Mouse (Mus musculus) midbrain, embryonic 13.5 days (tissue): ENCODE data around the gene Camk1d. TPM values are rescaled to one million over a fixed set of nuclear protein-coding genes. Genes with fewer than 3 reads are reported as not detected.
"Not testable (repeated sequence)": the region's sequence is repeated elsewhere in the genome, so short reads cannot be mapped to it uniquely, and the experiment has no call there.

Source experiments
- ATAC-seq: fragments of 200-750 bp; cut with Nextera tagmentation; 2 replicates; pipeline ENCODE4 v1.8.0; 2017; ENCODE audit warnings: mild to moderate bottlenecking, moderate TSS enrichment, moderate library complexity
- H3K27ac ChIP-seq: fragments of 300-500 bp; sonication (generic); 2 replicates; pipeline ENCODE4 v1.5.1; 2015; ENCODE audit warnings: inconsistent platforms, mild to moderate bottlenecking, moderate library complexity
- H3K27me3 ChIP-seq: fragments of 300-500 bp; sonication (generic); 2 replicates; pipeline ENCODE4 v1.6.1; 2015; ENCODE audit warnings: mild to moderate bottlenecking, inconsistent platforms
- H3K36me3 ChIP-seq: fragments of 300-500 bp; sonication (generic); 2 replicates; pipeline ENCODE4 v1.6.1; 2015; ENCODE audit warnings: mild to moderate bottlenecking, inconsistent platforms
- H3K4me1 ChIP-seq: fragments of 300-500 bp; sonication (generic); replicated peaks from 2 replicates; pipeline ENCODE4 v1.6.1; 2015; ENCODE audit warnings: inconsistent platforms
- H3K4me2 ChIP-seq: fragments of 300-500 bp; sonication (generic); replicated peaks from 2 replicates; pipeline ENCODE4 v1.6.1; 2015; ENCODE audit warnings: moderate library complexity, mild to moderate bottlenecking, inconsistent platforms
- H3K4me3 ChIP-seq: fragments of 300-500 bp; sonication (generic); replicated peaks from 2 replicates; pipeline ENCODE4 v1.5.1; 2015; ENCODE audit warnings: mild to moderate bottlenecking, inconsistent platforms
- H3K9ac ChIP-seq: fragments of 300-500 bp; sonication (generic); replicated peaks from 2 replicates; pipeline ENCODE4 v1.6.1; 2015; ENCODE audit warnings: mild to moderate bottlenecking, inconsistent platforms
- H3K9me3 ChIP-seq: fragments of 300-500 bp; sonication (generic); 2 replicates; pipeline ENCODE4 v1.6.1; 2016; ENCODE audit warnings: mild to moderate bottlenecking, inconsistent platforms
- WGBS: fragments of 180-500 bp; shearing (Covaris S2); methylation state at CpG from one replicate; pipeline ENCODE4 v1.1.7; 2015; 5-methylcytosine and 5-hydroxymethylcytosine counted together
- polyA plus RNA-seq: library from polyadenylated mRNA; unstranded; fragments of >200 nt; fragmentation: Nextera tagmentation; extraction: Ambion mirVana; gene quantifications from 2 replicates; pipeline ENCODE4 v1.2.1, GENCODE M21; 2015

Gene Camk1d
- polyA plus RNA-seq, 1 experiment from 2014 or later = 3.9 TPM

DNA sequence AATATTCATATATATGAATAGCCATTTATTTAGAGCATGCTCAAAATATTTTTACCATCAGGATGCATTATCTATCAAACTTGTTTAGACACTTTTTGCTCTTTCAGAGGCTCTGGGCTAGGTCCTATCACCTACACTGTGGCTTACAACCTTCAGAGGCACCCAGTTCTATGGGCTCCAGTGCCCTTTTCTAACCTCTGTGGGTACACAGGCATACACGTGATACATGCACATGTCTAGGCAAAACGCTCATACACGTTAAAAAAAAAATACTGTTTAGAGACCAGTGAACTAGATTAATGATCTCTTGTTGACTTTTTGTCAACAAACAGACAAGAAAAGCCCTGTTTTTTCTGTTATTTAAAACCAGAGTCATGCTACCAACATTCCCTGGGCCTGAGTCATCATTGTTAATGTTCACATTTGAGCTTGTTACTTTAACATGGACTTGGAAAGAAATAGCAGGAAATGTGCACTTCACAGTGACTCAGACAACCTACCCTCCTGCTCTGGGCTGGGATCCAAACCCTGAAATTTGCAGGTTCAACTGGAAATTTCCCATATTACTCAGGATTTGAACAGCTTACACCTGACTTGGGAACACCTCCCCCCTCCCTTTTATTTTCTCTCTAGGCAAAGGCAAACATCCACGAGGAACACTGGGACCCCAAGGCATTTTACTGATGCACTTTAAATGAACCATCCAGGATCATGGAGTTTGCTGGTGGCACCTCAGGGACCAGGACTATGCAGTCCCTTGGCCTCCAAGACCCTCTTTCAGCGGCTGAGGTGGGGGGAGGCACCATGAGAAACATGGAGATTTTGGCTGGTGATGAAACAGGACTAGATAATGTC, 427.9 kb downstream of the Camk1d start:
- H3K27ac ChIP-seq = no peak overlapping the region
- no peaks in the 10 kb centered on the region for H3K36me3 ChIP-seq
- H3K4me1 ChIP-seq = no peaks in the 10 kb centered on the region
- 82% methylated on average over 5 of the region's 5 CpGs for WGBS
- no peaks in the 10 kb centered on the region for H3K9me3 ChIP-seq
- no peak overlapping the region for H3K4me2 ChIP-seq
- no peaks in the 10 kb centered on the region for H3K27me3 ChIP-seq
- no peak for ATAC-seq
- no peak overlapping the region for H3K4me3 ChIP-seq
- H3K9ac ChIP-seq = no peak overlapping the region

DNA sequence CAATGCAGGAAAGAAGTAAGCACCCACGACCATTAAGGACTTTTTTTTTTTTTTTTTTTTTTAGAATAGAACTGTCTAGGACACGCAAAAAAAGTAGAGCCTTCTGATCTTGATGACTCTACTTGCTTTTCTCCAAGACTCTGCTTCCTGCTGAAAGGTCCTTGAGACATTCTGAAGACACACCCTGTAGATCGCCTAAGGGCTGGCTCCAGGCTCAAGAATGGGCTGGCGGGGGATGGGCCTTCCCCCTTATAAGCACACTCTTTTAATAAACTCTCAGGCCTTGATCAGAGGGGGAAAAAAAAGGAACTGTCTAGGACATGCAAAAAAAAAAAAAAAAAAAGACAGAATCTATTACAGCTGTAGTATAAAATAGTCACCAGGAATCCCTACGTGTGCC, 430.0 kb downstream of the Camk1d start:
- H3K27me3 ChIP-seq = no peaks in the 10 kb centered on the region
- 87% methylated on average over 5 of the region's 5 CpGs for WGBS
- H3K27ac ChIP-seq = no peak overlapping the region
- H3K4me3 ChIP-seq = no peak overlapping the region
- no peak overlapping the region for H3K4me2 ChIP-seq
- no peaks in the 10 kb centered on the region for H3K36me3 ChIP-seq
- no peak overlapping the region for H3K9ac ChIP-seq
- H3K9me3 ChIP-seq = no peaks in the 10 kb centered on the region
- no peak for ATAC-seq
- no peaks in the 10 kb centered on the region for H3K4me1 ChIP-seq

DNA sequence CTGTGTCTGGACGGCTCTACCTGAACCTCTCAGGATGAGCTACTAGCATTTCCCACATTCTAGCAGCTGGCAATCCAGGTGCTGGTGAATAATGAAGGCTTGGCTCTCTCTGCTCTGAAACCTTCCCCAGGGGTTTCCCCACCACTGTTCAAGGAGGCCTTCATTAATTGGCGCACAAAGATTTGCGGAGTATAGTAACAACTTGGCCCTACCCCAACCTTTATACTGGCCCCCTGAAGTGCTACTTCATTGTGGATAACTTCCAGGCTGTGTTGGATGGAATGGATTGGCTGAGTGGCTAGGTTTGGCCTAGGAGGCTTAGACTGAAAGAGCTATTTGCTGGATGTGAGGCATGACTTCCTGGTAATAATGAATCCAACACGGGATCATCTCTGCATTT, 431.7 kb downstream of the Camk1d start:
- 85% methylated on average over 4 of the region's 4 CpGs for WGBS
- no peaks in the 10 kb centered on the region for H3K4me1 ChIP-seq
- H3K4me3 ChIP-seq = no peak overlapping the region
- H3K27ac ChIP-seq = no peak overlapping the region
- H3K36me3 ChIP-seq = no peaks in the 10 kb centered on the region
- no peaks in the 10 kb centered on the region for H3K9me3 ChIP-seq
- no peaks in the 10 kb centered on the region for H3K27me3 ChIP-seq
- ATAC-seq = no peak
- H3K4me2 ChIP-seq = no peak overlapping the region
- H3K9ac ChIP-seq = no peak overlapping the region

DNA sequence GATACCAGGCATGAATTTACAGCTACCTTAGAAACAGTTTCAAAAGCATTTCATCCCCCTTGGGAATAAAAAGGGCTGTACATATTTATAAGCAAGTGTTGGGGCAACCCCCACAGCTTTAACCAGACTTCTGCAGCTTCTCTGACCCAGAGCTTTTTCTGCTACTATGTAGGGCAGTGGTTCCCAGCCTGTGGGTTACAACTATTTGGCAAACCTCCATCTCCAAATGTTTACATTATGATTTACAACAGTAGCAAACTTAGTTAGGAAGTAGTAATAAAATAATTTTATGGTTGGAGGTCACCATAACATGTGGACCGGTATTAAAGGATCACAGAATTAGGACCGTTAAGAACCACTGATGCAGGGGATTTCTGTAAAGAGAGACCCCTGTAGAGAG, 446.3 kb downstream of the Camk1d start:
- Histone ChIP-seq H3K9ac (no peak overlapping the region), H3K27me3 (no peaks in the 10 kb centered on the region), H3K4me3 (no peak overlapping the region), H3K9me3 (peaks cover 6% of the 10 kb centered on the region; the same call in 1 of the 2 replicates), H3K4me2 (no peak overlapping the region), H3K27ac (no peak overlapping the region), H3K36me3 (no peaks in the 10 kb centered on the region), H3K4me1 (no peaks in the 10 kb centered on the region)
- 76% methylated on average over 2 of the region's 2 CpGs for WGBS
- no peak for ATAC-seq

DNA sequence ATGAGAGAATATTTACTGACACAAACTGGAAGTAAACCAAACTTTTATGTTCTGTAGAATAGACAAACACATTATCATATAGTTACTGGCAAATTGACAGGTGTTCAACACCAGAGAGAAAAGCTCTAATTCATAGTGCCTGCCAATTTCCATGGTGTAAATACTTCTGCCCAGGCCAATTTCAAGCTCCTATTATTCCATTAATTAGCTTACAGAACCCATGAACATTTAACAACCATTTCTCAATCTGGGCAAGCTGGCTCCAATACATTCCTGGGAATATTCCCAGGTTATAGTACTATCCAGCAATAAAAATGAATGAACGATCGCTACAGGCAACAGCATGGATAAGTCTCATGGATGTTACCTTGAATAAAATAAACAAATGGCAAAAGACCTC, 452.0 kb downstream of the Camk1d start:
- H3K9ac ChIP-seq = no peak overlapping the region
- H3K27me3 ChIP-seq = no peaks in the 10 kb centered on the region
- WGBS = 75% methylated on average over 2 of the region's 2 CpGs
- H3K4me2 ChIP-seq = no peak overlapping the region
- H3K9me3 ChIP-seq = 0 out of 2 replicates have a peak, but pooled peaks cover under 1% of the 10 kb centered on the region
- no peak for ATAC-seq
- no peaks in the 10 kb centered on the region for H3K4me1 ChIP-seq
- H3K36me3 ChIP-seq = no peaks in the 10 kb centered on the region
- H3K4me3 ChIP-seq = no peak overlapping the region
- H3K27ac ChIP-seq = no peak overlapping the region

DNA sequence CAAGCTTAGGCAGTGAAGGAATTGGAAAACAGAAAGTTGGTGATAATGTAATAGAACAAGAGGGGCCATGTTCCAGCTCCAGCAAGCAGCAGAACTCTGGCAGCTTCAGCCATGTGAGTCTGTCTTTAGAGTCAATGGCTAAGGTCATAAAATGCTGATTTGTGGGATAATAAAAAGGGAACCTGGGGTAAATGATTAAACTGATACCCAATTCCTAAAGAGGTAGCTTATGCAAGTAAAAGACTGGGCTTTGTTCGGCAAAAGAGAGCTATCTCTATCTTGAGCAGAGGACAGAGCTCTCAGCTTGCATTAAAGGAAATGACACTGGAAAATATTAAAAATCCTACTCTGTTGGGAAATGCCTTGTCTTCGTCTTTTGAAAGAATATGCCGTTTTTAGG, 456.1 kb downstream of the Camk1d start:
- Histone ChIP-seq H3K27ac (no peak overlapping the region), H3K4me2 (no peak overlapping the region), H3K4me1 (no peaks in the 10 kb centered on the region), H3K36me3 (no peaks in the 10 kb centered on the region), H3K27me3 (no peaks in the 10 kb centered on the region), H3K9me3 (0 out of 2 replicates have a peak, but pooled peaks cover 4% of the 10 kb centered on the region), H3K9ac (no peak overlapping the region), H3K4me3 (no peak overlapping the region)
- 91% methylated on average over 3 of the region's 3 CpGs for WGBS
- ATAC-seq = no peak

DNA sequence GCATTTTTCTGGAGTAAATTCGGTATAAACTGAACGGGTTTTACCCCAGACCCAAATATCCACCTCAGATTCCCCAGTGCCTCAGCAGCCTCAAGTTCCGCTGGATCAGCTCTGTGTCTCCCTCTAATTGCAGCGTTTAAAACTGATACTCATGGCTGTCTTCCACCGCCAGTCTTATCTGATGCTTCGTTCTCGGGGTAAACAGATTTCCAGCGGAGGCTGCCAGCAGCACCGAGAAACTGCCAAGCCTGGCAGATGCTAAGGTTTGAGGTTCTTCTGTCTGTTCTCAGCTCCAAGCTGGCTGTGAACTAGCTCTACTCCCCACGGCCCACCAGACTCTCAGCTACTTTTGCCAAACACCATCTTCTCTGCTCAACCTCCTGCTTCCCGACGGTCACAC, 464.3 kb downstream of the Camk1d start:
- no peaks in the 10 kb centered on the region for H3K4me1 ChIP-seq
- 82% methylated on average over 12 of the region's 12 CpGs for WGBS
- no peaks in the 10 kb centered on the region for H3K27me3 ChIP-seq
- H3K4me3 ChIP-seq = no peak overlapping the region
- no peak overlapping the region for H3K4me2 ChIP-seq
- no peak for ATAC-seq
- no peak overlapping the region for H3K9ac ChIP-seq
- H3K27ac ChIP-seq = no peak overlapping the region
- H3K36me3 ChIP-seq = no peaks in the 10 kb centered on the region
- no peaks in the 10 kb centered on the region for H3K9me3 ChIP-seq

DNA sequence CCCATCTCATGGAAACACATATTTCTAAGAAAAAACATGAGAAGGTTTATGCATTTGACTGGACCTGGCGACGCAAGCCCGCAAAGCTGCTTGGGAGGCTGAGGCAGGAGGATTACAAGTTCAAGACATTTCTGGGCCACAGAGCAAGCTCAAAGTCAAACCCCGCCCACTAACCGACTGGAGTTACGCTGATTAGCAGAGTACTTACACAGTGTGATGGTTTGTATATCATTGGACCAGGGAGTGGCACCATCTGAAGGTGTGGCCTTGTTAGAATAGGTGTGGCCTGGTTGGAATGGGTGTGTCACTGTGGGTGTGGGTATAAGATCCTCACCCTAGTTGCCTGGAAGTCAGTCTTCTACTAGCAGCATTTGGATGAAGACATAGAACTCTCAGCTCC, 465.1 kb downstream of the Camk1d start:
- not testable (repeated sequence) for H3K27me3 ChIP-seq, ATAC-seq, H3K9me3 ChIP-seq, H3K9ac ChIP-seq, H3K27ac ChIP-seq, H3K4me2 ChIP-seq, H3K4me1 ChIP-seq, H3K4me3 ChIP-seq, H3K36me3 ChIP-seq
- 93% methylated on average over 6 of the region's 6 CpGs for WGBS

Other genes with a start within 250 kb of the Camk1d start
- gene Nudt5, start 130.5 kb upstream of the Camk1d start, polyA plus RNA-seq = 37.2 and 40.4 TPM in 2 replicates
- gene Cdc123, start 130.6 kb upstream of the Camk1d start, polyA plus RNA-seq = 355 and 364 TPM in 2 replicates
- gene Gm13199, start 148.4 kb upstream of the Camk1d start, polyA plus RNA-seq = 1.6 and 2.1 TPM in 2 replicates
- 90.7 and 100 TPM in 2 replicates for gene Sec61a2, start 180.9 kb upstream of the Camk1d start, polyA plus RNA-seq
- 6.0 and 6.8 TPM in 2 replicates for gene Dhtkd1, start 228.3 kb upstream of the Camk1d start, polyA plus RNA-seq
- 10.4 and 10.7 TPM in 2 replicates for gene Upf2, start 237.0 kb upstream of the Camk1d start, polyA plus RNA-seq